Mouse (Mus musculus): ENCODE data around the gene Mob2. TPM values are rescaled to one million over a fixed set of nuclear protein-coding genes. Genes with fewer than 3 reads are reported as not detected.

Mob2 gene
- total and polyA plus RNA-seq, 3 experiments: 22.4 to 30.5 (median 27.3) TPM

DNA sequence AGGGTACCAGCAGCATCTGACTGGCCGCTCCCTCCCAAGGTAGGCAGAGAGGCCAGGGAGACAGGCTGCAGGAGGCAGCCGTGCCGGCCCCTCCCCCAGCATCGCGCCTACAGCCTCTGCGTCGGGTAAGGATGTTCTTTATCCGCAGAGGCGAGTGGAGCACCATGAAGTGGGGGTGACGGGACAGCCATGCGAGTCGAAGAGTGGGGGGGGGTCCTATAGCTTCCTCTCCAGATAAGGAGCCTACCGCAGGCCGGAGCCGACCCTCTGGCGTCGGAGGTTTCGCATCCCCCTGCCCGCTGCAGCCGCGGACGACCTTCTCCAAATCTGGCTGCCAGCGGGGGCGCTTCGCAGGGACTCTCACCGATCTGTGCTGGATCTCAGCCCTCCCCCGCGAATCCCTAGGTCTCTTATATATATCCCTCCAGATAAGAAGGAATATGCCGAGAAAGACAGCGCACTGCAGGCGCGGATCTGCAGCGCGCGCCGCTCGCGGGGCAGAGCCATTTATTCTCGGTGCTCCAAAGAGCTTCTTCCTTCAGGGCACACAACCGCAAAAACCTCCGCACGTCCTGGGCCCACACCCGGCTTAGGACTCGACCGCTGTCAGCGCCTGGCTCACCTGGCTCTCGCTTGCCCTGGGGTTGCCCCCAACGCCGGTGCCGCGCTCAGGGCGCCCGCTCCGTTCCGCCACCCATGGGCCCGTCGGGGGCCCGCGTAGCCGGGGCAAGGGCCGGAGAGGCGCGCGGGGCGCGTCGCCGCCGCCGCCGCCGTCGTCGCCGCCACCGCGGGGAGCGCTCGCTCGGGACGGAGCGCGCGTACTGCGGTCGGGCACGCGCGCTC, 33.7 kb upstream of the Mob2 start:
- Histone ChIP-seq H3K4me3 (replicated peaks in 1 of 3; ENCODE audit: low read depth in 2 of 3, low read length in 2 of 3, poor library complexity in 1 of 3) (peak overlapping the region; percentile 43 to 78 (median 57)), H3K9ac (ENCODE audit: insufficient read depth, low read depth) (peak overlapping the region; percentile 57), H3K36me3 (replicated peaks in 1 of 2; ENCODE audit: control insufficient read depth in 1 of 2, insufficient read depth in 1 of 2, low read length in 1 of 2) (no peaks in the 10 kb centered on the region), H3K27ac (ENCODE audit: insufficient read depth, low read depth) (no peak overlapping the region), H3K27me3 (replicated peaks) (peaks cover 94% of the 10 kb centered on the region), H3K4me1 (ENCODE audit: control insufficient read depth in 1 of 2, insufficient read depth in 2 of 2) (peaks cover 5 to 19% of the 10 kb centered on the region in 2 experiments; a peak in 3 of 4 replicates), H3K4me2 (ENCODE audit: insufficient read depth, low read depth, poor library complexity, severe bottlenecking) (peak overlapping the region; percentile 70), H3K79me2 (replicated peaks; ENCODE audit: control insufficient read depth, extremely low read depth, insufficient read depth, poor library complexity, severe bottlenecking) (no peaks in the 10 kb centered on the region), H3K9me3 (replicated peaks; ENCODE audit: low read length) (no peaks in the 10 kb centered on the region)
- no peak for TF ChIP-seq E2F4 (IDR thresholded peaks at IDR 0.05; ENCODE audit: insufficient replicate concordance, low read depth, low read length)
- 0 out of 2 replicates have a peak, but pooled peaks have one; percentile 16 for TF ChIP-seq UBTF (IDR thresholded peaks at IDR 0.05; ENCODE audit: low read depth, low read length)
- dilution Hi-C loops (cut with MboI; ENCODE audit: extremely low pct_ligation_motif_present, extremely low pct_unique_long_range_greater_than_20kb, low sequenced_read_pairs): no loop called here
- DNase-seq (ENCODE audit: extremely low read depth): no peak
- in situ Hi-C loops (cut with MboI; ENCODE audit: low pct_ligation_motif_present, low pct_unique_long_range_greater_than_20kb, low sequenced_read_pairs): no loop called here

DNA sequence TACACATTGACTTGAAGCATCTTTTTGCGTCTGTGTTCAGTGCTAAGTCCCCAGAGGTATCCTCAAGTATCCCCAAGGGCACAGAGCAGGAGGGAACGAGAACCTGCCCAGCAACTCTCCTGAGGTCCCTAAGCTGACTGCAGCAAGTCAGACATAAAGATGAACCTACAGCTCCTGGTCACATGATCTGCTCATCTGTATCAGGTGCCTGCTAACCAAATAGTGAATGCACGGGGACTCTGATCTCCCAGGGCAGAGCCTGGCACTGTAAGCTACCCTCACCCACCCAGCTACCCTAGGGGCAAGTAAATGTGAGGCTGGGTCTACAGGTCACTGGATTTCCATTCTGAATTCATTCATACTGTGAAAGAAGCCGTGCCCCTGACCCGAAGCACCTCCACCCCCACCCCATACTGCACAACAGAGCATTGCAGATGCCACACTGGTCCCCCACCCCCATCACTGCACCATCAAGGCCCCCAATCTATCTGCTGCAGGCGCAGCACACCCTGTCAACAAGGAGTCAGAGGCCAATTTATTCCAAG, 32.9 kb upstream of the Mob2 start:
- in situ Hi-C loops (cut with MboI; ENCODE audit: low pct_ligation_motif_present, low pct_unique_long_range_greater_than_20kb, low sequenced_read_pairs): no loop called here
- Histone ChIP-seq H3K4me1 (ENCODE audit: control insufficient read depth in 1 of 2, insufficient read depth in 2 of 2) (peaks cover 5 to 19% of the 10 kb centered on the region in 2 experiments; a peak in 3 of 4 replicates), H3K4me2 (ENCODE audit: insufficient read depth, low read depth, poor library complexity, severe bottlenecking) (peak overlapping the region; percentile 70), H3K27me3 (replicated peaks) (peaks cover 93% of the 10 kb centered on the region), H3K36me3 (replicated peaks in 1 of 2; ENCODE audit: control insufficient read depth in 1 of 2, insufficient read depth in 1 of 2, low read length in 1 of 2) (no peaks in the 10 kb centered on the region), H3K9ac (ENCODE audit: insufficient read depth, low read depth) (no peak overlapping the region), H3K9me3 (replicated peaks; ENCODE audit: low read length) (no peaks in the 10 kb centered on the region), H3K4me3 (replicated peaks in 1 of 3; ENCODE audit: low read depth in 2 of 3, low read length in 2 of 3, poor library complexity in 1 of 3) (peak overlapping the region in 1 of 3 experiments; percentile 78), H3K79me2 (replicated peaks; ENCODE audit: control insufficient read depth, extremely low read depth, insufficient read depth, poor library complexity, severe bottlenecking) (no peaks in the 10 kb centered on the region), H3K27ac (ENCODE audit: insufficient read depth, low read depth) (no peak overlapping the region)
- DNase-seq (ENCODE audit: extremely low read depth): no peak
- TF ChIP-seq ELF1 (IDR thresholded peaks at IDR 0.05; ENCODE audit: low read depth, low read length) (no peak), CTCF (conservative IDR thresholded peaks at IDR 0.05 in 1 of 2, IDR thresholded peaks at IDR 0.05 in 1 of 2; ENCODE audit: low read depth in 2 of 2, low read length in 2 of 2) (no peak), MEF2A (IDR thresholded peaks at IDR 0.05; ENCODE audit: borderline replicate concordance, low read depth, low read length) (no peak)
- dilution Hi-C loops (cut with MboI; ENCODE audit: extremely low pct_ligation_motif_present, extremely low pct_unique_long_range_greater_than_20kb, low sequenced_read_pairs): no loop called here

DNA sequence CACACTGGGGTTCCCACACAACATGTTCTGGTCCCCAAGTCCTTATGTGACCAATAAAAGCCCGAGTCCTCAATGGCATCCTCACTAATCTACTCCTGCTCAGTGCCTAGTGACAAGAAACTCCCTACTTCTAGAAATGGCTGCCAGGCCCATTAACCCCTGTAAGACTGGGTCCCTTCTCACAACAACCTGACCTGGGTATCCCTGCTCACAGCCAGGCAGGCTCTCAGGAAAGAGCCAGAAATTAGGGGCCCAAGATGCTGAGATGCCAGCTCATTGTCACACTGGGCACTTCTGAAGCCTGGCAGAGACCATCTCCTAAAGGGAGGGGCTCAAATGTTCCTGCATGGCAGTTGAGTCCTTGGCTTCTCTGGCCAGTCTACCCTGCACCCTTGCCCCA, 32.1 kb upstream of the Mob2 start:
- DNase-seq (ENCODE audit: extremely low read depth): no peak
- Histone ChIP-seq H3K27me3 (replicated peaks) (peaks cover 93% of the 10 kb centered on the region), H3K27ac (ENCODE audit: insufficient read depth, low read depth) (no peak overlapping the region), H3K79me2 (replicated peaks; ENCODE audit: control insufficient read depth, extremely low read depth, insufficient read depth, poor library complexity, severe bottlenecking) (no peaks in the 10 kb centered on the region), H3K36me3 (replicated peaks in 1 of 2; ENCODE audit: control insufficient read depth in 1 of 2, insufficient read depth in 1 of 2, low read length in 1 of 2) (peaks cover 2 to 3% of the 10 kb centered on the region in 2 experiments), H3K4me3 (replicated peaks in 1 of 3; ENCODE audit: low read depth in 2 of 3, low read length in 2 of 3, poor library complexity in 1 of 3) (no peak overlapping the region), H3K4me1 (ENCODE audit: control insufficient read depth in 1 of 2, insufficient read depth in 2 of 2) (peaks cover 5 to 19% of the 10 kb centered on the region in 2 experiments; a peak in 3 of 4 replicates), H3K4me2 (ENCODE audit: insufficient read depth, low read depth, poor library complexity, severe bottlenecking) (no peak overlapping the region), H3K9me3 (replicated peaks; ENCODE audit: low read length) (no peaks in the 10 kb centered on the region), H3K9ac (ENCODE audit: insufficient read depth, low read depth) (no peak overlapping the region)
- in situ Hi-C loops (cut with MboI; ENCODE audit: low pct_ligation_motif_present, low pct_unique_long_range_greater_than_20kb, low sequenced_read_pairs) (no loop called here), dilution Hi-C loops (cut with MboI; ENCODE audit: extremely low pct_ligation_motif_present, extremely low pct_unique_long_range_greater_than_20kb, low sequenced_read_pairs) (no loop called here)
- TF ChIP-seq JUND (conservative IDR thresholded peaks at IDR 0.05; ENCODE audit: low read depth, low read length): no peak
- no peak for TF ChIP-seq USF1 (IDR thresholded peaks at IDR 0.05; ENCODE audit: low read depth, low read length)
- TF ChIP-seq NRF1 (IDR thresholded peaks at IDR 0.05; ENCODE audit: low read depth, low read length): no peak
- no peak for TF ChIP-seq MEF2A (IDR thresholded peaks at IDR 0.05; ENCODE audit: borderline replicate concordance, low read depth, low read length)
- no peak for TF ChIP-seq TBP (conservative IDR thresholded peaks at IDR 0.05; ENCODE audit: low read depth, low read length)
- TF ChIP-seq BHLHE40 (IDR thresholded peaks at IDR 0.05; ENCODE audit: low read depth, low read length): no peak
- TF ChIP-seq ZMIZ1 (IDR thresholded peaks at IDR 0.05; ENCODE audit: low read depth, low read length): no peak
- TF ChIP-seq RAD21 (IDR thresholded peaks at IDR 0.05; ENCODE audit: low read depth, low read length): no peak
- no peak for TF ChIP-seq TCF12 (IDR thresholded peaks at IDR 0.05; ENCODE audit: low read depth, low read length)
- TF ChIP-seq HCFC1 (IDR thresholded peaks at IDR 0.05; ENCODE audit: low read depth, low read length): no peak
